Mouse (Mus musculus) thymus, postnatal 36 days (tissue): ENCODE results near the gene Ggcx.
"Not testable (repeated sequence)": the region's sequence is repeated elsewhere in the genome, so short reads cannot be mapped to it uniquely, and the experiment has no call there.

ENCODE experiments used
- DNase-seq, 2 experiments: peaks; one replicate each; pipeline ENCODE4 v3.0.0; 2022; ENCODE audit warnings: mixed read lengths in 2 of 2

Ggcx gene

GRCm38 (mm10) chr6:72465361-72466157, 51.5 kb downstream of the Ggcx start:
- DNase-seq = no peak

DNA sequence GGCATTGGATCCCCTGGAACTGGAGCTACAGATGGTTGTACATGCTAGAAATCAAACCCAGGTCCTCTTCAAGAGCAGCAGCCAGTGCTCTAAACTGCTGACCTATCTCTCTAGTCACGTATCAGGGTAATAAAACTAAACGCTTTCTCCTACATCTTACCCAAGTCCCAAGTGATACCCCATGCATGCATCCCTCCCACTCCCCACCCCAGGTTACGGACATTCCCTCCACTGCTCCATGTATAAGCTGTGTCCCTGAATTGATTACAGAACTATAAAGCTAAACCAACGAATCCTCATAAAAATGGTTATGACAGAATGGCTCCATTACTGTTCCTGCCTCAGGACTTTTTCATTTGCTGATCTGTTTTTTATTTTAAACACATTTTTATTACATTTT, 52.1 kb downstream of the Ggcx start:
- DNase-seq = no peak

DNA sequence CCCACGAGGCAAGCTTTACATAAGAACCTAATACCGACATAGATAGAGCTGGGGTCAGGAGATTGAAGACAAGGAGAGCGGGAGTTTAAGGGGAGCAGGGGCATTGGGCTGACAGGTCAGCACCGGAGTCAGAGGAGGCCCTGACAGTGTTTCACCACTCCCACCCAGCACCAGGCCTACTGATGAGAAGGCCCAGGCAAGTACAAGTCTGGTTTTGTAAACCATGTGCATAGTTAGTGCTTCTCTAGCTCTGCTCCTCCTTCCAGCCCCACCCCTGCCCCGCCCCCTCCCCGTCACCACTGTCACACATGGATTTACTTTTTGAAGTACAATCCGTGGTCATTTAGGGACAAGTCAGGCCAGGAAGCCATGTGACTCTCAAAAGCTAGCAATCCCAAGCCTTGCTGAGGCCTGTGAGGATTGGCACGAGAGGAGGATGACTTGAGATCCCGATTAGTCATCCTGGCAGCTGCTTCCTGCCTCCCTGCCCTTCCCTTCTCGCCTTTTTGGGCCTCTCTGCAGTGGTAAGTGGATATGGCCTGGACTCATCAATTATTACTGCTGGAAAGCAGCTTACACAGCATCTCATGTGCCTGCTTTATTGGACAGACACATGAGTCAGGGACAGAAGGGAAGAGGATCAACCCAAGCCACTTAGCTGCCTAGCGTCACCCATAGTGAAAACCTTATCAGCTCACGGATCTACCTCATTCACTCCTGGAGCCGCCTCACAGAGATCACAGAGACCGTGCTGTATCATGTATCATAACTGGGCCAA, 59.3 kb downstream of the Ggcx start:
- peak; percentile 14 to 28 for DNase-seq

DNA sequence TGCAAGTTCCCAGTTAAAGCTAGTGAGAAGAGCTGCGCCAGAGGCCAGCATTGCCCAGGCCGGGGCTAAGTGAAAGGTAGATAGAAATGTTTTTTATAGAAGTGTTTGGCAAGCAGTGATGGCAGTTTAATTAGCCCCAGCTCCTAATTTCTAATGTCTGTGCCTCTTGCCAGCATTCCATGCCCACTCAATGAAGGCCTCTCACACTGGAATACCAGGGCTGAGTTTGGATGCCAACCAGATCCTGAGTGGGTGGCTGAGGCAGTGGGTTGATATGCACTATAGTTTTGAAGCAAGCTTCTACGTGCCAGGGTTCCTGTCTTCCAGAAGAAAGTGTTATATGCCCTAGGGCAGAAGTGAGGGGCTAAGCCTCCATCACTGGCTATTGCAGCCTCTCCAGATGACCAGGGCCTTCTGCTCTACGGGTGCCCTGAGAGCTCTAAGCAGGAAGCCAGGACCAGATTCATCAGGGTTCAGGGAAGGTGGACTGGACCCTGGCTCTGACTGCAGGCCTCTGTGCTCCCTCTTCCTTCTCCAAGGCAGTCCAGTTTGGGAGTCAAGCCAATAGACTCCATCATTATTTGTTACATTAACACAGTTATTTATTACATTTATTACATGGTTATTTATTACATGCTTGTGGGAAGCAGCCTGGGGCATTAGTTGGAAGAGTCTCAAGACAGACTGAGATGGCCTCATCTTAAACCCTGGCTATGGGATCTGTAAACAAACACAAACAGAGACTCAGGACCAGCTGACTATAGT, 61.3 kb downstream of the Ggcx start:
- DNase-seq = no peak

- DNase-seq = no peak
Observed at GRCm38 (mm10) chr6:72476836-72477235, 62.7 kb downstream of the Ggcx start.

DNA sequence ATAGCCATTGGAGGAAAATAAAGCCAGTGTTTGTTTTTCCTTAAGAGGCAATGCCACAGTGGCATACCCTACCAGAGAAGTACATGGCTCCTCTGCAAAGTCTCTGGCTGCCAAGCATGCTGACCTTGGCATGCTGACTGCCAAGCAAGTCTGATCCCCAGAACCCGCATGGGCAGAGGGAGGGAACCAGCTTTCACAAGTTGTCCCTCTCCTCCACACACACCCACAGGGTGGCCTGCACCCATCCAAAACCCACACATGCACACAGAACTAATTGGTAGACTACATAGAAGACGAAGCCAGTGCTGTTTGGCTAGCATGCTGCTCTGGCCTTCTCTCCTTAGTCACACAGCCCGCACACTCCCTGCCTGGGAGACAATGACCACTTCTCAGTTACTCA, 63.5 kb downstream of the Ggcx start:
- no peak for DNase-seq

- DNase-seq = not testable (repeated sequence)
Observed at GRCm38 (mm10) chr6:72478691-72479090, 64.6 kb downstream of the Ggcx start.

DNA sequence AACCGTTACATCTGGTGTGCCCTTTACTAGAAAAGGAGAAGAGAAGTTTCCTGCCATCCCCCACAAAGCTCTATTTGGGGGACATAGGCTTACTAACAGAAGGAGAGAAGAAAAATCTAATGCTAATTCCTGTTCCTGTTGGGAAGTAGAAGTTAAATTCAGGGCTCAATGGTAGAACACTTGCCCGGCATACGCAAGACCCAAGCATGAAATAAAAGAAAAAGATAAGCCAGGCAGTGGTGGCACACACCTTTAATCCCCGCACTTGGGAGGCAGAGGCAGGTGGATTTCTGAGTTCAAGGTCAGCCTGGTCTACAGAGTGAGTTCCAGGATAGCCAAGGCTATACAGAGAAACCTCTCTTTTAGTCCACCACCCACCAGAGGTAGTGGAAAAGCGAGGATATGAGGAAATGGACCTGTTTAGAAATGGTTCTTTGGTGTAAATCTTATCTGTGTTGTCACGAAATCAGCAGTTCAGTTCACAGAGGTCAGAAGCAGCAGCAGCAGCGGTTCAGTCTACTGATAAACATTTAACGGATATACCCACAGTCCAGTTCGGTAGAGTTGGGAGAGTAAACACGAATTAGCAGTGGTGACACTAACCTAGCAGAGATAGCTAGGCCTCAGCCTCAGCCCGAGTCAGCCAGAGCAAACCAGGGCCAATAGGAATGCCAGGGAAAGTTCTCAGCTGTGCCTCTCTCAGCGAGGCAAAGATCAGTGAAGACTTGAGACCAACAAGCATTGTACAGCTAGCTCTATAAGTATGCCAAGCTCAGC, 65.7 kb downstream of the Ggcx start:
- DNase-seq = no peak

DNA sequence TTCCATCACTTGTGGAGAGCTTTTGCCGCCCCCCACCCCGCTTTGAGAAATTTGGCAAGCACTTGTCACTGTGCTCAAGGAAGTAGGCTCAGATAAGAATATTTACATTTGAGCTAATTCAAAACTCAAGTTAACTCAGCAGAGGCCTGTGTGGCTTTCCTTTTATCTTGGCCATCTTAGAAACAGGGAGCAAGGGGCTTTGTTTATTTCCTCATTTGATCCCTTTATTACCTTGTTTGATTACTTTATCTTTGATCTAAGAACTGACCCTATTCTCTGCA, 66.3 kb downstream of the Ggcx start:
- no peak for DNase-seq
